Mouse (Mus musculus) embryonic facial prominence, embryonic 12.5 days (tissue): ENCODE results near the gene Ism2. TPM values are rescaled to one million over a fixed set of nuclear protein-coding genes. Genes with fewer than 3 reads are reported as not detected.
"Not testable (repeated sequence)": the region's sequence is repeated elsewhere in the genome, so short reads cannot be mapped to it uniquely, and the experiment has no call there.

ENCODE experiments used
- ATAC-seq: fragments of 200-750 bp; cut with Nextera tagmentation; 2 replicates; pipeline ENCODE4 v1.8.0; 2017; ENCODE audit not compliant: insufficient number of reproducible peaks, insufficient read depth, low FRiP score, low TSS enrichment
- H3K27ac ChIP-seq: fragments of 300-500 bp; sonication (generic); 2 replicates; pipeline ENCODE4 v1.5.1; 2016; ENCODE audit warnings: mild to moderate bottlenecking
- H3K27me3 ChIP-seq: fragments of 300-500 bp; sonication (generic); 2 replicates; pipeline ENCODE4 v1.6.1; 2016; ENCODE audit warnings: mild to moderate bottlenecking, moderate library complexity
- H3K36me3 ChIP-seq: fragments of 300-500 bp; sonication (generic); 2 replicates; pipeline ENCODE4 v1.6.1; 2016; ENCODE audit warnings: mild to moderate bottlenecking
- H3K4me1 ChIP-seq: fragments of 300-500 bp; sonication (generic); 2 replicates; pipeline ENCODE4 v1.6.1; 2016
- H3K4me2 ChIP-seq: fragments of 300-500 bp; sonication (generic); replicated peaks from 2 replicates; pipeline ENCODE4 v1.6.1; 2016; ENCODE audit warnings: mild to moderate bottlenecking, moderate library complexity
- H3K4me3 ChIP-seq: fragments of 300-500 bp; sonication (generic); 2 replicates; pipeline ENCODE4 v1.5.1; 2016; ENCODE audit warnings: mild to moderate bottlenecking
- H3K9ac ChIP-seq: fragments of 300-500 bp; sonication (generic); 2 replicates; pipeline ENCODE4 v1.6.1; 2016; ENCODE audit warnings: mild to moderate bottlenecking, moderate library complexity
- H3K9me3 ChIP-seq: fragments of 300-500 bp; sonication (generic); 2 replicates; pipeline ENCODE4 v1.6.1; 2016; ENCODE audit warnings: mild to moderate bottlenecking, moderate library complexity
- WGBS: fragments of 180-500 bp; shearing (Covaris S2); methylation state at CpG from one replicate; pipeline ENCODE4 v1.1.7; 2016; 5-methylcytosine and 5-hydroxymethylcytosine counted together
- polyA plus RNA-seq: library from polyadenylated mRNA; unstranded; fragments of >200 nt; fragmentation: Nextera tagmentation; extraction: Ambion mirVana; gene quantifications from 2 replicates; pipeline ENCODE4 v1.2.1, GENCODE M21; 2016

Ism2 gene
- polyA plus RNA-seq, 1 experiment from 2014 or later: 1.4 TPM

- Histone ChIP-seq H3K4me1 (no peaks in the 10 kb centered on the region), H3K36me3 (no peaks in the 10 kb centered on the region), H3K9me3 (no peaks in the 10 kb centered on the region), H3K27me3 (no peaks in the 10 kb centered on the region), H3K9ac (no peak overlapping the region), H3K4me2 (no peak overlapping the region), H3K4me3 (no peak overlapping the region), H3K27ac (no peak overlapping the region)
- no peak for ATAC-seq
- 85% methylated on average over 5 of the region's 5 CpGs for WGBS
Measured at GRCm38 (mm10) chr12:87284726-87285125, 14.8 kb downstream of the Ism2 start.

GRCm38 (mm10) chr12:87284268-87284667 lies 15.2 kb downstream of the Ism2 start:
- Histone ChIP-seq H3K9ac (no peak overlapping the region), H3K4me1 (no peaks in the 10 kb centered on the region), H3K4me2 (no peak overlapping the region), H3K27me3 (no peaks in the 10 kb centered on the region), H3K9me3 (no peaks in the 10 kb centered on the region), H3K36me3 (no peaks in the 10 kb centered on the region), H3K27ac (no peak overlapping the region), H3K4me3 (no peak overlapping the region)
- no peak for ATAC-seq
- 68% methylated on average over 4 of the region's 4 CpGs for WGBS

- Histone ChIP-seq H3K4me2 (no peak overlapping the region), H3K27ac (no peak overlapping the region), H3K27me3 (no peaks in the 10 kb centered on the region), H3K9me3 (no peaks in the 10 kb centered on the region), H3K9ac (no peak overlapping the region), H3K4me3 (no peak overlapping the region), H3K36me3 (no peaks in the 10 kb centered on the region), H3K4me1 (peaks cover 5% of the 10 kb centered on the region; the same call in 1 of the 2 replicates)
- 57% methylated on average over 7 of the region's 7 CpGs for whole genome bisulfite sequencing
- no peak for ATAC-seq
Measured at GRCm38 (mm10) chr12:87283706-87284105, 15.8 kb downstream of the Ism2 start.

GRCm38 (mm10) chr12:87282743-87283142 lies 16.8 kb downstream of the Ism2 start:
- H3K27me3 ChIP-seq: no peaks in the 10 kb centered on the region
- WGBS: 92% methylated on average over 4 of the region's 4 CpGs
- H3K9me3 ChIP-seq: no peaks in the 10 kb centered on the region
- no peak overlapping the region for H3K9ac ChIP-seq
- H3K27ac ChIP-seq: no peak overlapping the region
- no peak overlapping the region for H3K4me3 ChIP-seq
- H3K4me2 ChIP-seq: no peak overlapping the region
- peaks cover 12% of the 10 kb centered on the region; the same call in 1 of the 2 replicates for H3K4me1 ChIP-seq
- no peaks in the 10 kb centered on the region for H3K36me3 ChIP-seq
- no peak for ATAC-seq

GRCm38 (mm10) chr12:87281766-87282165 lies 17.7 kb downstream of the Ism2 start:
- no peak overlapping the region for H3K4me3 ChIP-seq
- no peaks in the 10 kb centered on the region for H3K9me3 ChIP-seq
- H3K27me3 ChIP-seq: no peaks in the 10 kb centered on the region
- H3K36me3 ChIP-seq: no peaks in the 10 kb centered on the region
- ATAC-seq: no peak
- no peak overlapping the region for H3K4me2 ChIP-seq
- 89% methylated on average over 1 of the region's 1 CpGs for WGBS
- H3K4me1 ChIP-seq: peaks cover 12% of the 10 kb centered on the region; the same call in 1 of the 2 replicates
- H3K27ac ChIP-seq: no peak overlapping the region
- H3K9ac ChIP-seq: no peak overlapping the region

- Histone ChIP-seq H3K4me3 (no peak overlapping the region), H3K9me3 (no peaks in the 10 kb centered on the region), H3K27ac (no peak overlapping the region), H3K4me1 (peaks cover 12% of the 10 kb centered on the region; the same call in 1 of the 2 replicates), H3K9ac (no peak overlapping the region), H3K27me3 (no peaks in the 10 kb centered on the region), H3K36me3 (peaks cover 19% of the 10 kb centered on the region), H3K4me2 (no peak overlapping the region)
- ATAC-seq: no peak
- 36% methylated on average over 14 of the region's 14 CpGs for WGBS
Measured at GRCm38 (mm10) chr12:87279879-87280278, 19.6 kb downstream of the Ism2 start.

GRCm38 (mm10) chr12:87279350-87279749 lies 20.2 kb downstream of the Ism2 start:
- no peak overlapping the region for H3K4me2 ChIP-seq
- no peak overlapping the region for H3K4me3 ChIP-seq
- H3K9me3 ChIP-seq: no peaks in the 10 kb centered on the region
- ATAC-seq: peak; percentile 45; the same call in 1 of the 2 replicates
- H3K9ac ChIP-seq: no peak overlapping the region
- peaks cover 12% of the 10 kb centered on the region; the same call in 1 of the 2 replicates for H3K4me1 ChIP-seq
- 66% methylated on average over 3 of the region's 3 CpGs for WGBS
- H3K27me3 ChIP-seq: no peaks in the 10 kb centered on the region
- H3K36me3 ChIP-seq: peaks cover 24% of the 10 kb centered on the region
- H3K27ac ChIP-seq: no peak overlapping the region

GRCm38 (mm10) chr12:87278118-87278730 lies 21.3 kb downstream of the Ism2 start:
- Histone ChIP-seq H3K4me2 (no peak overlapping the region), H3K4me3 (no peak overlapping the region), H3K4me1 (peaks cover 12% of the 10 kb centered on the region; the same call in 1 of the 2 replicates), H3K9ac (no peak overlapping the region), H3K9me3 (no peaks in the 10 kb centered on the region), H3K27ac (no peak overlapping the region), H3K27me3 (no peaks in the 10 kb centered on the region), H3K36me3 (peaks cover 34% of the 10 kb centered on the region)
- 23% methylated on average over 6 of the region's 6 CpGs for WGBS
- no peak for ATAC-seq

GRCm38 (mm10) chr12:87277251-87277650 lies 22.3 kb downstream of the Ism2 start:
- H3K4me1 ChIP-seq: peaks cover 12% of the 10 kb centered on the region; the same call in 1 of the 2 replicates
- not testable (repeated sequence) for H3K27ac ChIP-seq, ATAC-seq, H3K9me3 ChIP-seq, H3K27me3 ChIP-seq, H3K9ac ChIP-seq, H3K4me3 ChIP-seq, H3K4me2 ChIP-seq
- 85% methylated on average over 4 of the region's 4 CpGs for WGBS
- peaks cover 43% of the 10 kb centered on the region for H3K36me3 ChIP-seq

- peaks cover 63% of the 10 kb centered on the region for H3K36me3 ChIP-seq
- ATAC-seq: no peak
- no peak overlapping the region for H3K27ac ChIP-seq
- H3K4me2 ChIP-seq: no peak overlapping the region
- no peak overlapping the region for H3K9ac ChIP-seq
- H3K4me3 ChIP-seq: no peak overlapping the region
- no peaks in the 10 kb centered on the region for H3K27me3 ChIP-seq
- peaks cover 12% of the 10 kb centered on the region; the same call in 1 of the 2 replicates for H3K4me1 ChIP-seq
- H3K9me3 ChIP-seq: no peaks in the 10 kb centered on the region
- WGBS: 90% methylated on average over 9 of the region's 9 CpGs
Measured at GRCm38 (mm10) chr12:87274853-87275831, 24.4 kb downstream of the Ism2 start.

GRCm38 (mm10) chr12:87267682-87268081 lies 31.8 kb downstream of the Ism2 start:
- peak overlapping the region; percentile 67 for H3K4me2 ChIP-seq
- H3K36me3 ChIP-seq: peaks cover 40% of the 10 kb centered on the region
- H3K9me3 ChIP-seq: no peaks in the 10 kb centered on the region
- peak overlapping the region; percentile 75 for H3K4me3 ChIP-seq
- H3K27ac ChIP-seq: no peak overlapping the region
- no peaks in the 10 kb centered on the region for H3K27me3 ChIP-seq
- WGBS: 18% methylated on average over 4 of the region's 4 CpGs
- H3K4me1 ChIP-seq: peaks cover 13% of the 10 kb centered on the region
- no peak for ATAC-seq
- peak overlapping the region; percentile 90 for H3K9ac ChIP-seq
